ENCODE assay signal across 8 mouse cellular contexts in the genomic region with DNA sequence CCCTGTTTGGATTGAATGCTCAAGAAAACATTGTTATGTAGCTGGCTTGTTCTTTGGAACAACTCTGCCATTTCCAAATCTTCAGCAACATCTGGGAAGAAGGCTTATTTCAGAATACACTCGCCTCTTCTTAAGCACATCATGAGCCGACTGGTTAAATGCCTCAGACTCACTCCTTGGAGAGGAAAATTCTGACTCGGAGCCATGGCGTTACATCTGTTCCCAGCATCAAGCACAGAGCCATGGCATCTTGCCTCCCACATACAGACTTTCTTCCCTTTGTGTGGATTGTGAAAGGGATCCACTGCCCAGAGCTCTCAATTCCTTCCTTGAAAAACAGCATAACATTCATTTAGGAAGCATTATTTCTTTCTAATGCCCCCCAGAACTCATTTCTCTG.
DNase-seq lines count a peak whose midpoint lies in the region; ATAC-seq lines count a peak whose summit lies in the region.

No protein-coding gene starts in this region.

- H3K9me3 ChIP-seq in forebrain, embryonic 13.5 days (replicated peaks): no peaks in the 10 kb centered on the region
- no peaks in the 10 kb centered on the region for H3K9me3 ChIP-seq in forebrain, embryonic 12.5 days
- H3K9me3 ChIP-seq in forebrain, embryonic 16.5 days (ENCODE audit: control insufficient read depth, low read length): no peaks in the 10 kb centered on the region
- no peaks in the 10 kb centered on the region for H3K9me3 ChIP-seq in kidney, embryonic 15.5 days (replicated peaks)

- H3K4me3 ChIP-seq in forebrain, embryonic 13.5 days: no peak overlapping the region
- no peak overlapping the region for H3K4me3 ChIP-seq in forebrain, embryonic 12.5 days (replicated peaks)
- H3K4me3 ChIP-seq in forebrain, embryonic 16.5 days (replicated peaks; ENCODE audit: low read length): no peak overlapping the region
- no peak overlapping the region for H3K4me3 ChIP-seq in kidney, embryonic 15.5 days (replicated peaks)

- no peaks in the 10 kb centered on the region for H3K36me3 ChIP-seq in forebrain, embryonic 13.5 days (ENCODE audit: poor library complexity, severe bottlenecking)
- H3K36me3 ChIP-seq in forebrain, embryonic 12.5 days (replicated peaks): no peaks in the 10 kb centered on the region
- no peaks in the 10 kb centered on the region for H3K36me3 ChIP-seq in forebrain, embryonic 16.5 days (ENCODE audit: control insufficient read depth, insufficient read depth)
- no peaks in the 10 kb centered on the region for H3K36me3 ChIP-seq in kidney, embryonic 15.5 days

- H3K4me1 ChIP-seq in forebrain, embryonic 13.5 days: 0 out of 2 replicates have a peak, but pooled peaks cover 5% of the 10 kb centered on the region
- H3K4me1 ChIP-seq in forebrain, embryonic 12.5 days: no peaks in the 10 kb centered on the region
- peaks cover 9% of the 10 kb centered on the region; the same call in 1 of the 2 replicates for H3K4me1 ChIP-seq in forebrain, embryonic 16.5 days (replicated peaks; ENCODE audit: control insufficient read depth, insufficient read depth, low read length)
- no peaks in the 10 kb centered on the region for H3K4me1 ChIP-seq in kidney, embryonic 15.5 days

- intact Hi-C loops in heart, postnatal 36 days (cut with DNase I): no loop called here
- intact Hi-C loops in left cerebral cortex, postnatal 36 days (cut with DNase I): loop anchor here (10.0 kb wide), 1 partner anchor 46 kb away; no protein-coding TSS in a partner anchor

- peak; percentile 15 to 28 for DNase-seq in heart, postnatal 36 days
- DNase-seq in left cerebral cortex, postnatal 36 days (ENCODE audit: low spot score in 2 of 2): peak; percentile 65 to 74
- no peak for DNase-seq in T-cell, adult 2 months (ENCODE audit: low spot score)
- DNase-seq in adrenal gland, postnatal 4 days (ENCODE audit: low spot score in 2 of 2): no peak

- H3K27ac ChIP-seq in forebrain, embryonic 13.5 days: no peak overlapping the region
- H3K27ac ChIP-seq in forebrain, embryonic 12.5 days: no peak overlapping the region
- peak overlapping the region; percentile 81 for H3K27ac ChIP-seq in forebrain, embryonic 16.5 days (ENCODE audit: low read length)
- no peak overlapping the region for H3K27ac ChIP-seq in kidney, embryonic 15.5 days

- WGBS in forebrain, embryonic 13.5 days: 59% methylated on average over 4 of the region's 4 CpGs
- 84% methylated on average over 4 of the region's 4 CpGs for WGBS in forebrain, embryonic 12.5 days
- 44% methylated on average over 4 of the region's 4 CpGs for WGBS in forebrain, embryonic 16.5 days
- 83% methylated on average over 4 of the region's 4 CpGs for WGBS in kidney, embryonic 15.5 days

- H3K27me3 ChIP-seq in forebrain, embryonic 13.5 days: no peaks in the 10 kb centered on the region
- H3K27me3 ChIP-seq in forebrain, embryonic 12.5 days: no peaks in the 10 kb centered on the region
- H3K27me3 ChIP-seq in forebrain, embryonic 16.5 days (replicated peaks; ENCODE audit: control insufficient read depth, insufficient read depth, low read length): no peaks in the 10 kb centered on the region
- no peaks in the 10 kb centered on the region for H3K27me3 ChIP-seq in kidney, embryonic 15.5 days

- no peak overlapping the region for H3K9ac ChIP-seq in forebrain, embryonic 13.5 days
- no peak overlapping the region for H3K9ac ChIP-seq in forebrain, embryonic 12.5 days
- no peak overlapping the region for H3K9ac ChIP-seq in forebrain, embryonic 16.5 days (replicated peaks; ENCODE audit: low read depth, low read length)
- no peak overlapping the region for H3K9ac ChIP-seq in kidney, embryonic 15.5 days

- no peak overlapping the region for H3K4me2 ChIP-seq in forebrain, embryonic 13.5 days
- no peak overlapping the region for H3K4me2 ChIP-seq in forebrain, embryonic 12.5 days
- no peak overlapping the region for H3K4me2 ChIP-seq in forebrain, embryonic 16.5 days (ENCODE audit: low read length)
- no peak overlapping the region for H3K4me2 ChIP-seq in kidney, embryonic 15.5 days

- ATAC-seq in forebrain, embryonic 13.5 days: peak; percentile 74; the same call in 1 of the 2 replicates
- ATAC-seq in forebrain, embryonic 12.5 days (ENCODE audit: low FRiP score): no peak
- ATAC-seq in forebrain, embryonic 16.5 days: peak; percentile 75
- no peak for ATAC-seq in kidney, embryonic 15.5 days (replicated peaks; ENCODE audit: low FRiP score)

Comparison
In these comparisons a context has a peak if more than half of its experiments do, and no peak if none do; other contexts are left out.
1. ATAC-seq: peak in forebrain, embryonic 13.5 days (single experiment) and forebrain, embryonic 16.5 days (single experiment); none in forebrain, embryonic 12.5 days (single experiment) and kidney, embryonic 15.5 days (single experiment).
2. DNase-seq: peak in heart, postnatal 36 days (2 of 2) and left cerebral cortex, postnatal 36 days (2 of 2); none in T-cell, adult 2 months (single experiment) and adrenal gland, postnatal 4 days (0 of 2).